Mouse (Mus musculus) heart, postnatal 0 days (tissue): ENCODE data around the gene Lrrc63.

Source experiments
- CTCF ChIP-seq: IDR thresholded peaks from 2 replicates; pipeline ENCODE4 v1.5.1; 2016; ENCODE audit warnings: antibody characterized with exemption, control low read depth, low read depth
- EP300 ChIP-seq: IDR thresholded peaks from 2 replicates; pipeline ENCODE4 v1.6.1; 2016; ENCODE audit warnings: antibody characterized with exemption, low read depth

- TF ChIP-seq CTCF = no peak
- no peak for TF ChIP-seq EP300
Observed at GRCm38 (mm10) chr14:75178801-75179211, 48.1 kb upstream of the Lrrc63 start.
